Mouse (Mus musculus) cerebellum, postnatal 25 days (tissue): Measurements from ENCODE around the gene Dop1a.

Experiments
- DNase-seq, 2 experiments: peaks; one replicate each; pipeline ENCODE4 v3.0.0; 2021; ENCODE audit warnings: mixed read lengths in 2 of 2

The Dop1a gene

GRCm38 (mm10) chr9:86507437-86507836 is 40.5 kb downstream of the Dop1a start:
- DNase-seq, result no peak

GRCm38 (mm10) chr9:86513733-86514132 is 46.8 kb downstream of the Dop1a start:
- DNase-seq, result no peak

- no peak for DNase-seq
Measured at GRCm38 (mm10) chr9:86514390-86514789, 47.4 kb downstream of the Dop1a start.

DNA sequence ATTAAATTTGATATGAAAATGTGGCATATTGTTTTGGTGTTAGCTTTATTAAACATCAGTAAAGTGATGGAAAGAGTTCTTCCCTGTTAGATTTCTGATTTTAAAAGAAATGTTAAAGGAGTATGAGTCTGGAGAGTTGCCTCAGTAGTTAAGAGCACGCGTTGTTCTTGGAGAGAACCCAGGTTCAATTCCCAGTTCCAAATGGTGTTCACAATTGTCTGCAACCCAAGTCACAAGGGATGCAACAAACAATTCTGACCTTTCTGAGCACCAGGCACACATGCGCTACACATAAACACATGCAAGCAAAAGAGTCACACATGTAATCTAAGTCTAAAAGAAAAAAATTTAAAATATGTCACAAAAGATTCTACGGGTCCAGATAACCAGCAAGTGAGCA is 47.8 kb downstream of the Dop1a start:
- DNase-seq, result no peak

DNA sequence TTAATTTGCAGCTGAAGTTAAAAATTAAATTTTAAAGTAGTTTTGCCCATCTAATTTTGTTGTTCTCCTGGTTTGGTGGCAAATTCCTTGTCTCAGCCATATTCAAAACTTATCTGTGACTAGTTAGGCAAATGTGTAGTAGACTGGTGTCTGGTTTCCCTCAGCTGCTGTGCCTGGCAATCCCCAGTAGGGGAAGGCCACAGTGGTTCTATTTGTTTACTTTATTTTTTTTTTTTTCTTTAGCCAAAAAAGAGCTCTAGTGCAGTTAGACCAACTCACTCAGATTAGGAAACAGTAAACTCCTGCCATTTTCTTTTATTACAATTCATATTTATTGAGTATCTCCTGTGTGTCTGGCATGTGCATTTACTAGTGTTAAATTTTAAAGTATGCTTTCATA is 55.4 kb downstream of the Dop1a start:
- DNase-seq, result no peak

GRCm38 (mm10) chr9:86525600-86525999 is 58.6 kb downstream of the Dop1a start:
- DNase-seq, result no peak

GRCm38 (mm10) chr9:86534071-86534470 is 67.1 kb downstream of the Dop1a start:
- no peak for DNase-seq

GRCm38 (mm10) chr9:86543451-86543850 is 76.5 kb downstream of the Dop1a start:
- DNase-seq, result no peak

DNA sequence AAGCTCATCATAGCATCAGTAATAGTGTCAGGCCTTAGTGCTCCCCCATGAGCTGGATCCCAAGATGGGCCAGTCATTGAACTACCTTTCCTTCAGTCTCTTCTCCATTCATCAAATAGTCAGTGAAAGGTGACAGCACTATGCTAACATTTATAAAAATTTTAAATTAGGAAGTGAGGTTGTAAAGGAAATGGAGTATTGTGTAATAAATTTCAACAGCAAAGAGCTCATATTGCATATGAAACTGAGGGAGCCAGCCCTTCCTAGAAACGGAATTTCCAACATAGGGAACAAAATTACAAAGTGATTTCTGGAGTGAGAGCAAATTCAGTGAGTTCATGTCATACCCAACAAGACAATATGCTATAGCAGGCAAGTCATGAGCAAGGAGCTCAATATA is 77.6 kb downstream of the Dop1a start:
- no peak for DNase-seq

- DNase-seq, result no peak
Measured at GRCm38 (mm10) chr9:86549637-86550162, 82.7 kb downstream of the Dop1a start.

DNA sequence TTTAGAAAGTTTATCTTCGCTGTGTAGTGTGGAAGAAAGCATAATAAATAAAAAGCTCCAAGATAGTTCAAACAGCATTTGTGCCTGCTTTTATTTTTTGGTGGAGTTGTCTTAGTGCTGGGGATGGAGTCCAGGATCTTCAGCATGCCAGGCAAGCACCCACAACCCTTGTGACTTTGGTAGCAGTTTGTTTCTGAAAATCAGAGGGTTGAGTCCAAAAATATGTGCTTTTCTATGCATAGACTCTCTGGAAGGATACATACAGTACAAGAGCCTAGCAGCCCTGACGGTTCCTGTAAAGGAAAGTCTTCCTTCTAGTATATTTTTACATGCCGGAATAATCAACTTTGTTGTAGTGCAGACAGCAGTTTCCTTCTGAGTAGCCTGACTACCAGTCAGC is 83.8 kb downstream of the Dop1a start:
- DNase-seq, result no peak

GRCm38 (mm10) chr9:86553886-86554285 is 86.9 kb downstream of the Dop1a start:
- peak; percentile 21 to 55 for DNase-seq

DNA sequence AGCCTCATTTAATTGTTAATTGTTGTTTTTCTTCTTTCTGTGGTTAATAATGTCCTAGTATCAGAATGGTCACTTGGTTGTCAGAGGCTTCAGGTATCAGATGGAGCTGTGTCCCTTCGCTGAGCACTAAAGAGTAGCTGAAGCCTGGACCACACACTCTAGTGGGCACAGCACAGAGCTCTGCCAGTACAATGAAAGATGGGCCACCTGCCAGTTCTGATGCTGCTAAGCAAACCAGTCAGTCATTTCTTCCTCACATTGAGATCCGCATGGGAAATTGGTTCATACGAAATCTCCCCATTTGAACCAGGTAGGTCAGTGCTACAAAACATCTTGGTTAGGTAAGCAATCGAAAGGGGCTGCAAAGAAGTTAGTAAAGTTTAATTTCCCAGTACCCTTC is 87.7 kb downstream of the Dop1a start:
- DNase-seq, result peak in 1 of 2 experiments; percentile 41

DNA sequence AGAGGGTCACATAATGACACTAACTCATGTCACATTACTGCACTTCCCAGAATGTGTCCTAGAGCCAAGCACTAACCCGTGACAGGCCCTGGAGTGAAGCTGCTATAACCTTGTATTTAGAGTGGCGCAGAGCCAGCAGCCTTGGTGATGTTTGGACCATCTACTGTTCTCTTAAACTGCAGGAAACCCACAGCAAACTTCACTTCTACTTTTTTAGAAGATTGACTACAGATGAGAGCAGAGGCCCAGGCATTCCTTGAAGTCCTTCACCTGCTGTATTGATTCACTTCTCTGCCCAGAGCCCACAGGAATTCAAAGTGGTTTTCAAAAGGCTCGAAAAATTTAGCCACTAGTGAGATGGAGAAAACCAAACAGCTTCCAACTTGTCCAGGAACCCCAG is 93.6 kb downstream of the Dop1a start:
- no peak for DNase-seq

DNA sequence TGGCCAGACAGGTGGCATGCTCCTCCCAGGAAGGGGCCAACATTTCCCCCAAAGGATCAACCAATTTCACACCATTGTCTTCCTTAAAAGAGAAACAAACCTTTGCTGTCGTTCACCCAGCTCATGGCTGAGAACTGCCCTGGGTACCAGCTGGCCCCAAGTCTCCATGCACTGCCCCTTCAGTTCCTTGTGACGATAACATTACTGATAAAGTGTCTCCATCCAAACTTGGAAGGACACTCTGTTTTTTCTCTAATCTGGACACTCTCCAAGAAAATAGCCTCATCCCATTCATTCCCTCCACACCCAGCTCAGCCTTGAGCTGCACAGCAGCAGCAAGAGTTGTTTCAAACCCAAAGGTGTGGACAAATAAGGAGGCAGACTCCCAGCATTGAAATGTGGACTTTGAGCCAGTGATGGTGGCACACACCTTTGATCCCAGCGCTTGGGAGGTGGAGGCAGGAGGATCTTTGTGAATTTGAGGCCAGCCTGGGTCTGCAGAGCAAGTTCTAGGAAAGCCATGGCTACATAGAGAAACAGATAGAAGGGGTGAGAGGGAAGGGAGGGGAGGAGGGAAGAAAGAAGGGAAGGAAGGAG is 102.5 kb downstream of the Dop1a start:
- DNase-seq, result no peak

DNA sequence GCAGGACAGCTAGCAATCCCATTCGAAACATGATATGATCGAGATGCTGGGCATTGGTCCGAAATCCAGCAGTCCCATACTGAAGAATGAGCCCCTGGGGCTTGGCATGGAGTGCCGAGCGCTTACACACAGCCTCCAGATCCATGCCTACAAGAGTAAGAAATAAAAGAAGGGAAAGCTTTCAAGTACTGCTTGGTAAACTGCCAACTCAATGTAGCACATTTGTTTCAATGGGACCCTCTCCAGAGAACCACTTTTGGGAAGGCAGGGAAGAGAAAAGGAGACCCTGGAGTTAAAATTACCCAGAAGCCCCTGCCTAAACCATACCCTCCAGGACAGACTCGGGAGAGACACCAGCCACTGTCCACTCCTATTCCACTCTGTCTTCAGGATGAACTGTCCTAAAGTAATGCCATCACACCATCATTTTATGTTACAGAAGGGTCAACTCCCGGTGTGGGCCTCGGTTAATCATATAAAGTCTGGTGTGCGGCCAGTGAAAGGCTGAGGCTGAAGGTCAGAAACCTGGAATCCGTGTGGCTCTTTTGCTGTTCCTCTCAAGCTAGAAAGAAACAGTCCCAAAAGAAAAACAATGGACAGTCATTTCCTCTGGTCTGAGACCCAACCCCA is 103.4 kb downstream of the Dop1a start:
- DNase-seq, result no peak

- no peak for DNase-seq
Measured at GRCm38 (mm10) chr9:86570946-86571345, 104.0 kb downstream of the Dop1a start.

DNA sequence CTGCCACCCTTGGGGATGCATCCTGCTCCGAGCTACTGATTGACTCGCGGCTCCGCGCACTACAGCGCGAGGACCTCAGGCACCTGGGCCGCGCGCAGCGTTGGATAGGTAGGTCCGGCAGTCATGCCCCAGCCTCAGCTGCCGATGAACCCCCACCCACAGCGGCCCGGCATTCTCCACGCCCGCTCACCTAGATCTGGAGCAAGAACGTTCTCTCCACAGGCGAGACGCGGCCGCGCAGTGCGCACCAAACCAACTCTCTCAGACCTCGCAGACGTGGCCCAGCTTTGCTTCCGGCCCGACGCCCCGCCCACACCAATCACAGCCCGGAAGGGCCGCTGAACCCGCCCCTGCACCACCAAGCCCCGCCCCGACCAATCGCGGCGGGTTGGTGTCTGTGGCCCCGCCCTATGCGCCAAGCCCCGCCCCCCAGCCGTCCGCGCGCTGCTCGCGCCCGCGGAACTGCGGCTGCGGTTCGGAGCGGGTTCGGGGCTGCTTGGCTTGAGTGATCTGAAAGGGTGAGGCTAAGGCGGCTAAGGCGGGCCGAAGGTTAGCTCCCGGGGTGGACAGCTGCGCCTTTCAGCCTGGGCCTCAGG is 104.7 kb downstream of the Dop1a start, which contains the start of the genes Pgm3 and Rwdd2a:
TSS of gene Pgm3 (minus strand) at position 303 of the 596 bp plus-strand sequence.
TSS of gene Rwdd2a (plus strand) at position 452 of the 596 bp plus-strand sequence.
- peak; percentile 97 to 100 for DNase-seq

GRCm38 (mm10) chr9:86572196-86572595 is 105.2 kb downstream of the Dop1a start:
- DNase-seq, result peak in 1 of 2 experiments; percentile 65

GRCm38 (mm10) chr9:86572636-86573291 is 105.8 kb downstream of the Dop1a start:
- DNase-seq, result peak; percentile 75 to 88

- DNase-seq, result no peak
Measured at GRCm38 (mm10) chr9:86573616-86574303, 106.8 kb downstream of the Dop1a start.

DNA sequence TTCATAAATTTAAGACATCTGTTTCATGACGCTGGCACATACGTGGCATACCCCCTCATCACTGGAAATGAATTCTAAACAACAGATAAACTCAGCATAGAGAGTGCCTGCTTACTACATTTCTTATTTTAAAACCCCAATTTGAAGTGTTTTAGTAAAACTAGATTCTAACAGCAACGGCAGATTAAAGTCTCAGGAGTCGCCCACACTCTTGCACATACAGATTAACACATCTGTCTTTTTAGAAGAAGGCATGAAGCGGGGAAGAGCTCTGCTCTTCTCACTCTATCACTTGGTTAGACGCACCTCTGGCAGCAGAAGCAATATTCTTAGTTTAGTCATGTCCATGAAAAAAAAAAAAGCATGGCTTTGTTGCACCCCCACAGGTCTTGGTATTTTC is 108.2 kb downstream of the Dop1a start:
- no peak for DNase-seq

- DNase-seq, result no peak
Measured at GRCm38 (mm10) chr9:86579657-86580056, 112.7 kb downstream of the Dop1a start.
